Mouse (Mus musculus) MN1 (cell line): ENCODE data around the gene Defb18.
"Not testable (repeated sequence)": the region's sequence is repeated elsewhere in the genome, so short reads cannot be mapped to it uniquely, and the experiment has no call there.

Experiments
- DNase-seq: peaks from one replicate; pipeline ENCODE4 v3.0.0-alpha.2; 2016; ENCODE audit warnings: low spot score

Defb18 gene

GRCm38 (mm10) chr1:18237343-18237742 is at the start of gene Defb18:
Defb18 (minus strand) TSS chr1:18237443.
- no peak for DNase-seq

DNA sequence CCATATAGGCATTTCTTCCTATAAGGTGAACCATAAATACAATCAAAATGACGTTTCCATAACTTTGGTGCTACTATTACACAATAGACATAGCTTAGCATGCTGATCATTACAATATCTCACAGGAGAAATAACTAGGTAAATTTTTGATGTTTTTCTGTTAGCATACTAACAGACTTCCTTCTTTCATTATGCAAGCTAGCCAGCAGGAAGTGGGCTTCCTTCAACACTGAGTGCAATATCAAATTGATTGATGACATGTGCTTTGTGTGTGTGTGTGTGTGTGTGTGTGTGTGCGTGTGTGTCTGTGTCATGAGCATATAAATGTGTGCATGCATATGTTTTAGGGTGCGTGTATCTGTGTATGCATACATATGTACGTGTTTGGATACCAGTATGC is 33.9 kb upstream of the Defb18 start:
- no peak for DNase-seq

DNA sequence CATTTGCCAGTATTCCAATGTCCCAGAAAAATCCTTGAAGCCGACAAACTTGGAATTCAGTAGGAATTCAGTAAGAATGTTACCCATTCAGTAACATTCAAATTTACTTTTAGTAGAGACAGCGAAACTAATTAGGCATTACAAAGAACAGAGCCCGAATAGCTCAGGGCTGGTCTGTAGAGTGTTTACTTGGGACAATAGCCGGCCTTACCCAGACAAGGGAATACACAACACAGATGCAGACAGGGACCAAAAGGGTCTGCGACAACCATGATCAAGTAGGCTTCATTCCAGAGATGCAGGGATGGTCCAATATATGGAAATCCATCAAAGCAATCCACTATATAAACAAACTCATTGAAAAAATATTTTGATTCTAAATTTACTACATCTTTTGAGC is 31.6 kb upstream of the Defb18 start:
- no peak for DNase-seq

DNA sequence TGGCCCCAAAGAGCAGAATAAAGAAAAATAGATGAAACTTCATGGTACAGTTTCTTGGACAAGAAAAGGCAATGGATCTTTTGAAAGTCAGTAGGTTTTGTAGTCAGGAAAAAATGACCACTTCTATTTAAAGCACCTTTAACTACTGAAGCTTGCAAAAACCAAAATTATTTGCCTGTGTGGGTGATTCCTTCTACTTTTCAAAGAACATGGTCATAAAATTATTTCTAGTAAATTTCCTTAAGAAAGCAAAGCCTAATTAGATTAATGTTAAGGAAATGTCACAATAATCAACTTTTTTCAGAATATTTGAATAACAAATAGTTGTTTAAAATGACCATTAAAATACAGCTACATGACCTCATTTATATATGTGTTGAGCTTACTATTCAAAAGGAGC is 27.8 kb upstream of the Defb18 start, which contains the start of gene Defb41:
Gene Defb41, minus strand, starts transcription at position 101 of the 400 bp plus-strand sequence.
- no peak for DNase-seq

GRCm38 (mm10) chr1:18245801-18246580 is 8.7 kb upstream of the Defb18 start:
- DNase-seq: not testable (repeated sequence)

- no peak for DNase-seq
Measured at GRCm38 (mm10) chr1:18223385-18223945, 13.8 kb downstream of the Defb18 start.

DNA sequence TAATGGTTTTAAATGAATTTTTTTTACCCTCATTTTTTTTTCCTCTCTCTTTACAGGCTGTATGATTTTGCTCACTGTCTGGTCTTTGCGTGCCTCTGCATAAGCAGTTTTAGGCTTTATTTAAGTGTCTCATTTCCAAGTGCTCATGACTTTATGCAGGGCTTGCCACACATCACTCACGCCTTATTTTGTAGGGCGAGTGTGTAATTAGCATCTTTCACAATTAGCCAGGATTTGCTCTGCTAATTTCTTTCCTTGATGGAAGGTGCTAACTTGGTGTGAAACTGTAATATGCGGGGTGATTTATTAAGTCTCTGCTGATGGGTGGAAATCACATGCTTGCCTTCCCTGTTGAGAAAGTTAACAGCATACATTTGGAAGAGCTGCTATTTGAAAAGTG is 45.5 kb downstream of the Defb18 start:
- DNase-seq: no peak

DNA sequence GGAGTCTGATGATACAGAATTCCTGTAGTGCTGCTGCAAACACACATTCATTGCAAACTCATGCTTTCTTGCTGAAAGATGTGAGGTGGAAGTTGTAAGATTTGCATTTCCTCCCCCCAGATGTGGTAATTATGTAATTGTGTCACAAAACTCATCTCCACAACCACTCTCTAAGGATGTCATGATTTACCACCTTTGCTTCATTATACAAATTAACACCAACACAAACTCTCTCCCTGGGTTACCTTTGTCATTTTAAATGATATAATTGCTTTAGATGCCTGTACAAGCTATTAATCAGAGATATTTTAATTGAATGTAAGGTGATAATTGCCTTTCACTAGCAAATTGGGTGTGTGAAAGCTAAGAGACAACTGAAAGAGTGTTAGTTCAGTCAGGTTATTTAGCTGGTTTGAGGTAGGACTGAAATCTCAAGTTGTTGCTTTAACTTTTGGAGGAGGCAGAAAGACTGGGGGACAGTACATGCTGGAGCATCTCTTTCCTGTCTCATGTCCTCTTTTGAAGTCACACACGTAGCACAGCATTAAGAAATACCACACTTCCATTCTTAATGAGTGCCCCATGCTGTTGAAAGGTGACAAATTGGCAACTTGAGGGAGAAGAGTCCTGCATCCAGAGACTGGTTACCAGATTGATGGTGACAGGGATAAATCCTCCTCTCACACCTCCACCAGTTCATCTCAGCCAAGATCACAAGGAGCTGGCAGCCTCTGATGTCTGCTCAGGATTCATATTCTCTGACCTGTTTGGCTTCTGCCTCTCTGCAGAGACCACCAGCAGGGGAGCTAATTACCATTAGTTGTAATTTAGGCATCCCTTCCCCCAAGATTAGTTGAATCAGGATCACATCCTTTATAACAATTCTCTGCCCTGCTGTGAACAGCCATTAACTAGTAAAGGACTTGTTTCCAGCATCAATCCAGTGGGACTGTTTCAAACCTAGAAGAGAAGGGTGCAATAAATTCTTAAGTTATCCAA is 46.2 kb downstream of the Defb18 start:
- DNase-seq: no peak
